Mouse (Mus musculus): ENCODE measurements around the gene Pstpip1.

- TF ChIP-seq RAD21 (IDR thresholded peaks at IDR 0.05; ENCODE audit: low read depth, low read length): no peak
- no peak for TF ChIP-seq ZKSCAN1 (IDR thresholded peaks at IDR 0.05; ENCODE audit: borderline replicate concordance, low read depth, low read length)
- no peak for TF ChIP-seq POLR2A (IDR thresholded peaks at IDR 0.05; ENCODE audit: low read depth, low read length)
- no peak for TF ChIP-seq E2F4 (IDR thresholded peaks at IDR 0.05; ENCODE audit: insufficient replicate concordance, low read depth, low read length)
- no peak for TF ChIP-seq CHD2 (IDR thresholded peaks at IDR 0.05; ENCODE audit: low read length)
- TF ChIP-seq ZNF384 (IDR thresholded peaks at IDR 0.05; ENCODE audit: low read depth, low read length): no peak
- no peak for TF ChIP-seq ETS1 (conservative IDR thresholded peaks at IDR 0.05; ENCODE audit: low read depth, low read length)
- no peak for TF ChIP-seq CTCF (conservative IDR thresholded peaks at IDR 0.05 in 1 of 2, IDR thresholded peaks at IDR 0.05 in 1 of 2; ENCODE audit: low read depth in 2 of 2, low read length in 2 of 2)
- no peak for TF ChIP-seq MAFK (IDR thresholded peaks at IDR 0.05; ENCODE audit: insufficient replicate concordance, low read length)
- TF ChIP-seq ZMIZ1 (IDR thresholded peaks at IDR 0.05; ENCODE audit: low read depth, low read length): no peak
- TF ChIP-seq ZC3H11A (IDR thresholded peaks at IDR 0.05; ENCODE audit: low read depth, low read length): no peak
- no peak for TF ChIP-seq USF1 (IDR thresholded peaks at IDR 0.05; ENCODE audit: low read depth, low read length)
- no peak for TF ChIP-seq JUN (IDR thresholded peaks at IDR 0.05; ENCODE audit: insufficient read depth, low read depth, low read length)
- no peak for TF ChIP-seq EP300 (IDR thresholded peaks at IDR 0.05; ENCODE audit: low read length)
Measured at GRCm38 (mm10) chr9:56065011-56065410, 24.8 kb upstream of the Pstpip1 start.
